Mouse (Mus musculus) adrenal gland, postnatal 14 days (tissue): ENCODE measurements around the gene Ift80. TPM values are rescaled to one million over a fixed set of nuclear protein-coding genes. Genes with fewer than 3 reads are reported as not detected.
"Not testable (repeated sequence)": the region's sequence is repeated elsewhere in the genome, so short reads cannot be mapped to it uniquely, and the experiment has no call there.

ENCODE experiments used
- DNase-seq: peaks from one replicate; pipeline ENCODE4 v3.0.0; 2021; ENCODE audit warnings: mixed read lengths
- long read RNA-seq, 2 experiments: library from polyadenylated mRNA; stranded (forward); transcript quantifications; one replicate each; pipeline ENCODE4 v2.0.0; 2021
- total RNA-seq: library from RNA; stranded (reverse); gene quantifications from 2 replicates; pipeline ENCODE4 v1.2.3, GENCODE M21; 2021

The Ift80 gene
- 23.2 and 25.6 TPM in 2 replicates for total RNA-seq
- long read RNA-seq, experiment 1, full-length matches to known transcripts, result 2 of 4 reads
- long read RNA-seq, experiment 1, partial matches to known transcripts, result 1 of 4 reads
- long read RNA-seq, experiment 1, other reads (novel, unspliced or antisense), result 1 of 4 reads
- long read RNA-seq, experiment 2, full-length matches to known transcripts, result 4 of 9 reads
- long read RNA-seq, experiment 2, partial matches to known transcripts, result 1 of 9 reads
- long read RNA-seq, experiment 2, other reads (novel, unspliced or antisense), result 4 of 9 reads

DNA sequence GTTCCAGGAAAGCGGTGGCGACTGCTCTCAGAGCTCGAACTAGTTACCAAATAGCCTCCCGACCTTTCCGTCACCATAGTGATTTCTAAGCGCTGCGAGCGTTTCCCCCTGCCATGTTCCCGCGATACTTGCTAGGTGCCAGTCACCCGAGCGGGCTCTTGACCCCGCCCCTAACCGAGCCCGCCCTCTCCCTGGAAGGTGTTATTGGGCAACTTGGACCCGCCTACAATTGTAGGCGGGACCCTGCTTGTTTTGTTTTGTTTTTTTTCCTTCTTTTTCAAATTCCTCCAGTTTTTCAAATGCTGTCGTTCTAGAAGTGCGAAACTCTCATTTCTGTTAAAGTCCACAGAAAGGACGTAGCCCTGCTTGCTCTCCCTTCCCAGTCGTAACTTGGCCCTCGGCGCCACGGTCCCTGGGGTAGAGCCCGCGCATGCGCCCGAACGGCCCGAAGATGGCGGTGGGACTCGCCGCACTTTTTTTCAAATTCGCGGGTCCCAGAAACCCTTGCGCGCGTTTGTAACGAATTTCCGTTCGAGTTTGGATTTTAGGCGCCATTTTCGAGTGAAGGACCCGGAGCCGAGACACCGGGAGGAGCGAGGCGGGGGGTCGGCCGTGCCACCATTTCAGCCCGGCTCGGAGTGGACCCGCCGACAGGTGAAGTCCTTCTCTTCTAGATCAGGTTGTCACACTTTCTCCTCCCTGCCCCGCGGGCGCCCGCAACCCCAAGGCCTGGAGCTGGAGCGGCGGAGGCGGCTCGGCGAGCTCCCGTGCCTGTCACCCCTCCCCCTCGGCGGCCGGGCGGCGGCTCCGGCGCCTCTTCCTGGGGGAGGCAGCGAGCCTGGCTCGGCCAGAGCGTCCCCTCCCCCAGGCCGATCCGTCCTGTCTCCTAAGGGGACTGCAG is at the start of gene Ift80, which contains the start of gene Smc4:
TSS of gene Ift80 (minus strand) at position 134 of the 901 bp plus-strand sequence.
TSS of gene Smc4 (plus strand) at position 302 of the 901 bp plus-strand sequence.
- DNase-seq, result peak; percentile 98

DNA sequence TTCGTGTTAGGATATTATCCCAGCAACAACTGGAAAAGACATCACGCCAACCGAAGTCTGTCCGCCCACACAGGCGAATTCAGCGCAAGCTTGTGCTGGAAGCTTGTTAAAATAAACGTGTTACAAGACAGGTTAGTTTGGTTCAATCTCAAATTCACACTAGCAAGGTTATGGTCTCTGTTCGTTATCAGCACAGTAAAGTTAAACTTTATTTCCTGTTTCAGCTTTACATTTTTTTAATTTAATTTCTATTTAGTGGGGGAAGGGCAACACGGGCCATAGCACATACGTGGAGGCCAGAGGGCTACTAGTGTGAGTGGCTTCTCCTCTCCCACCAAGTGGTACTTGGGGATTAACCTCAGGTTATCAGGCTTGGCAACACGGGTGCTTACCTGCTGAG is 47.5 kb upstream of the Ift80 start:
- no peak for DNase-seq

DNA sequence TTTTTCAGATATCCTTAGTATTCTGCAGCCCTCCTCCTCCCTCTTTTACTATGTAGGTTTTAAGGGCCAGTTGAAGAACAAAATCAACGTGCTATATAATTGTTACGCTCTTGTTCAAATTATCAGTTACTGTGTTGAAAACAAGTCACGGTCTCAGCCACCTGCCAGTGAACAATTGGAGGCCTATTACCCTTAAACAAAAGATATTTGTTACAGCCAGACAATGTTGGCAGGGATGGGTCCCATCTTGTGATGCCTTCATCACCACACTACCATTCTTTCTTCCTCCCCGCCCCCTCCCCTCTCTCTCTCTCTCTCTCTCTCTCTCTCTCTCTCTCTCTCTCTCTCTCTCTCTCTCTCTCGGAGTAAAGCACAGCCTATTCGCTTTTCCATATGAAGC is 44.6 kb upstream of the Ift80 start:
- DNase-seq, result no peak

DNA sequence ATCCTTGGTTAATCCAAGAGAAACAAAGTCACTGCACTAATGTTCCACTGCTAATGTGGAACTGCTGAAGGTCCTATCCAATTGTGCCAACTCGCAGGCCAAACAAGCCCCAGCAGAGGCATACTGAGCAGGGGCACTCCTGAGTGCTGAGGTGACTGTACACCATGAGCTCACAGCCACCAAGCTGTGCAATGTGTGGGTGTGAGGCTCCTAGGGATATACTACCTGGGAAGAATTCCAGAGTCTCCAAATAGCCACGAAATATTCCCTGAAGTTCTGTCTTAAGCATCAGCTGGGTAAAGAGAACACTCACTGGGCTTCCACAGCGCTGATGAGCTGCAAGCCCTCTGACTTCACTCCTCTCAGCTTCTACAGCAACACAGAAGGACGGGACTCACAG is 43.3 kb upstream of the Ift80 start:
- DNase-seq, result no peak

DNA sequence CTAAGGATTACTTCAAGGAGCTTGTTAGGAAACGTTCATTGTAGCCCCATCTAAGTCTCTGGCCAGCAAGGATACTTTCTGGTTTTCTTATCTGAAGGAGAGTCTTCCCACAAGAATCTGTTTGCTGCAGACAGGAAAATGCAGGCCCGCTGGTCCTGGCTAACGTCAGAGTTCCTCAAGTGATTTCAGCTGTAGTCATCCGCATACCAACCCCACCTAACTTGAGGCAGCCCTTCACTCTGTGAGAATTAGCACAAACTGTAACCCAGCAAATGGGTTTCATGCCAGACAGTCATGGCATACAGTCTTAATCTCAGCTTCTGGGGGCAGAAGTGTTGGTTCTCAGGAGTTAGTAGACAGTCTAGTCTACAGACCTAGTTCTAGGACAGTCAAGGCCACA is 42.1 kb upstream of the Ift80 start:
- DNase-seq, result no peak

DNA sequence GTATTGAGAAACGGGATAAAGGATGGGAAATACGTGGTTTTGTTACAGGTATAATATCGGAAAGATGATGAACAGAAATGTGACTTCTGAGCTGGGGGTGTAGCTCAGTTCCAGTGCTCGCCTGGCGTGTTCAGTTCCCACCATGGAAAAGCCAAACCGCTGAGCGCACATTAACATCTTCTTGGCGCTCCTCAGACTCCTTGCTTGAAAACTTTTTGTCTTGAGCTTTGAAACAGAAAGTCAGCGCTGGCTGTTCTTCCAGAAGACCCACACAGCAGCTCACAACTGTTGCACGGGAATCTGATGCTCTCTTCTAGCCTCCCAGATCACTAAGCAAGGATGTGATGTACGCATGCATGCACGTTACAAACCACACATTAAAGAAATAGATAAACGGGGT is 41.4 kb upstream of the Ift80 start:
- DNase-seq, result no peak

DNA sequence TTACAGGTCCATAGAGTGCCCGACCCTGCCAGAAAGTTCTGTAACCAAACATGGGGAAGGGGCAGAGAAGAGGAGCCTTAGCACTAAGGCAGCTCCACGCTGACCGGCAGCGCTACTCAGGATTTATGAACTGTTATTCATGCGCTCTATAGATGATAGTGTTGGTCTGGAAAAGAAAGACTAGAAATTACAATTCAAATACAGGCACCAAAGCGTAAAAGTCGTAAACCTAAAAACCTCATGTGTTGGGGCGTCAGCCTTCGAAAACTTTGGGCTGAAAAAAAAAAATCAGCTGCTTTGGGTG is 41.0 kb upstream of the Ift80 start:
- DNase-seq, result no peak

DNA sequence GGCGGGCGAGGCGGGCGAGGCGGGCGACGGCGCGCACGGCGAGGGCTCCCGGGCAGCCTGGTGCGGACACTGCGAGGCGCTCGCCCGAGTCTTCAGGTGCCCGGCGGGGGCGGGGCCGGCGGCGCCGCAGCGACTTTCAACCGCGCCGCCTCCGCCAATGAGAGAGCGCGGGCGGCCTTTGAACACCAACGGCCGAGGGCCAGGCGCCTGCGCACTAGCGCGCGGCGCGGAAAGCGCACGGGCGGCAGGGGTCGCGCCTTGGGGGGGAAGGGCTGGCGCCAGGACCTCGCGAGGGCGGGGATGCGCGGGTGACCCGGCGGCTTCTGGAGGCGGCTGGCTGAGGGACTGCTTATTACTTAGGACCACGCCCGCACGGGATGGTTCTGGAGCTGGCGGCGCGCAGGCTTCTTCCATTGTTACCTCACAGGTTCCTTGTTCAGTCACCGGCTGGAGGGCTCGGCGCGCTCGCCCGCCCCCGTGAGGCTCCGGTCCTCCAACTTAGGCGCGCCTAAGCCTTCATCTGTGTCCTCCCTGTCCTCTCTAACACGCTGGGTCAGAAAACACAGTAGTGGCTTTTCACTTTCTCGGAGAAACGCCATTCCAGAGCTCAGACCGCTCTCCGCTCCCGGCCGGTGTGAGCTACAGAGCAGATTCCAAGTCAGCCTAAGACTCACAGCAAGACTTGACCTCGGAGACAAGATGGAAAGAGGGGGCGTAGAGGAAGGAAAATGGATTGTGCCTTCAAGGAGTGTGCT is 40.5 kb upstream of the Ift80 start, which contains the start of gene Trim59:
TSS of gene Trim59 (minus strand) at position 111 of the 755 bp plus-strand sequence.
- DNase-seq, result peak; percentile 95

DNA sequence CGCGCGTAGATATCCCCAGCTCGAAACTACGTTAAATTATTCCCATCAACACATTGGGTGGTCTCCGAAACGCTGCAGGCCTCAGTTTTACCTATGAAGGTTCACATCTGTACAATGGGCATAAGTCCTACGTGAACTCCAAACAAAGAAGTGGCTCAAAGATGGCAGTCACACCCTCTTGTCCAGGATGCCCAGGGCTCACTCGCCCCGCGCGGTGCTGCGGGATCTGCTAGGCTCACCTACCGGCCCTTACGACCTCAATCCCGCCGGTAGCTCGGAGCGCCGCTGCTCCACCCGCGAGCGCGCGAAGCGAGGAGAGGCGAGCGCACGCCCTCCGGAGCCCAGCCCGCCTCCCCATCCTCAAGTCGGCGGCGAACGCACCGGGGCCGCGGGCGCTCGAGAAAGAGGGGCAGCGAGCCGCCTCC is 39.8 kb upstream of the Ift80 start:
- DNase-seq, result no peak

DNA sequence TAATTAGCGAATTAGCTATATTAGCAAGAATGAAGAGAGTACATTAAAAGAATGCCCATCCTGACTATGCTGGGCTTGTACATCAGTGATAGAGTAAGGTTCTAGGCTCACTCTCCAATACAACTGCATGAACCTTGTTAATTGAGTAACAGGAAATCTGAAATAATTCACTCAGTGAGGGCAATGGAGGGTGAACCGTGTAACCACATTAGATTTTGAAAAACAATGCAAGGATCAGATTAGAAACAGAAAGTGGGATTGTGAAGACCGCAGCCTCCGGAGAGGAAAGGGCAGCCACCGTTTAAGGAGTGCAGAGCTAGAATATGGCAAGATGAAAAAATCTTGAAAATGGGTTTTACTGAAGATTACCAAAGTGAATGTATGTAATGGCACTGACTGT is 36.9 kb upstream of the Ift80 start:
- no peak for DNase-seq

DNA sequence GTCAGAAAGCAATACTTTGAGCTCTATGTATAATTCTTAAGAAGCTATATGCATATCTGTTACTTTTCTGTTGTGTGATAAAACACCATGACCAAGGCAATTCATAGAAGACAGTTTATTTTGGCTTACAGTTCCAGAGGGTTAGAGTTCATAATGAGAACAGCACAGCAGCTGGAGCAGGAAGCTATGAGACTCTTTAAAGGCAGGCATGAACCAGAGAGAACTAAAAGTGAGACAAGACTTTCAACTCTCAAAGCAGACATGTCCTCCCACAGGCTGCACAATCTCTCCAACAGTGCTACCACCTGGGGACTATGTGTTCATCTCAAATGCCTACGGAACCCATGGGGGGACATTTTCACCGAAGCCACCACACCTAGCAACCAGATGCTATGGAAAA is 35.7 kb upstream of the Ift80 start:
- no peak for DNase-seq

DNA sequence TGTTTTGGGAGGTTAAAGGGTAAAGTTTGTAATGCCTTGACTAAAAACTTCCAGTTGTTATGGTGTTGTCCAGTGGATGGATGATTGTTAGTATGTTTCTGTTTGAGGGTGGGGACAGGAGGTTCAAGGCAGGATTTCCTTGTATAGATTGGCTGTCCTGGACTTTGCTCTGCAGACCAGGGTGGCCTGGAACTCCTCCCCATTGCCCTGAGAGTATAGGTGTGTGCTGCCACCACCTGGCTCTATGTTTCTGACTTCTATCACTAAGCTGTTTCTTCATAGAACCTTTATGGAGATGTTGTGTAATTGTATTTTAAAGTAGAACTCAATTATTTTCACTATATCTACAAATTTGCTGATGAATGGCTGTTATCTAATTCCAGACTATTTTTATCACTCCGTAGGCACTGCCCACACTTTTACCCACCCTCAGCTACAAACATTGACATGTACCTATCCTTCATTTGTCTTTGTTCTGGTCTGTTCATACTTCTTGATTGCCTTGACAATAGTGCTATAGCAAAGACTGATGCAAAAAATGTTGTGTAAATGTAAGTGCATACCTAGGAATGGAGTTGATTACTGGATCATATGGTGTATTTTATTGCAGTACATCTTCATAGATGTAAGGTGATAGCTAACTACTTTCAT is 21.9 kb upstream of the Ift80 start:
- no peak for DNase-seq

DNA sequence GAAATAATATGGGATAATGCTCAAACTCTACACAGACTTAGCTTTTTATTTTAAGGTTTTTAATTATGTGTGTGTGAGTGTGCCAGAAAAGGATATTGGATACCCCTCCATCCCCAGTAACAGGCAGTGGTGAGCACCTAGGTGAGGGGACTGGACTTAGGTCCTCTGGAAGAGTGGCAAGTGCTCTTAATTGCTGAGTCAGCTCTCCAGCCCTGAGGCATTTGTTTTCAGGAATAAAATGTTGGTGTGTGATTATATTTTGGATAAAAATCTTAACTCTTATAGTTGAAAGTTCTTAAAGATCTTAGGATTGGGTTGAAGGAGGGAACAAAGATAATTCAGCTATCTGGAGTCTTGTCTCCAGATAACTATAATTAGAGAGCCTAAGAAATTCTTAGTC is 16.4 kb upstream of the Ift80 start:
- DNase-seq, result no peak

DNA sequence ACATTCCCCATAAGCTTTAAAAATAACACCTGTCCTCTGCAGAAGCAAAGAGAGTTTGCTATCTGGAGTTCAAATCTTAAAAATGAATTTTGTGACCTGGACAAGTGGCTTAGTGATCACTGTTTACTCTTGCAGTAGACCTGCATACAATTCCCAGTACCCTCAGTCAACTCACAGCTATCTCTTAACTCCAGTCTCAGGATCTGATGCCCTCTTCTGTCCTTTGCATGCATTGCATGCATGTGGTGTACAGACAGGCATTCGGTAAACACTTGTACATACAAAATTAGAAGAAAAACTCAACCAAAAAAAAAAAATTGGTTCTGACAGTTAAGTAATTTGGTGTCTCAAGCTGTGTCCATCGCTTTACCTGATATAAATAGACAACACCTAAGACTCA is 15.9 kb upstream of the Ift80 start:
- DNase-seq, result peak; percentile 15

DNA sequence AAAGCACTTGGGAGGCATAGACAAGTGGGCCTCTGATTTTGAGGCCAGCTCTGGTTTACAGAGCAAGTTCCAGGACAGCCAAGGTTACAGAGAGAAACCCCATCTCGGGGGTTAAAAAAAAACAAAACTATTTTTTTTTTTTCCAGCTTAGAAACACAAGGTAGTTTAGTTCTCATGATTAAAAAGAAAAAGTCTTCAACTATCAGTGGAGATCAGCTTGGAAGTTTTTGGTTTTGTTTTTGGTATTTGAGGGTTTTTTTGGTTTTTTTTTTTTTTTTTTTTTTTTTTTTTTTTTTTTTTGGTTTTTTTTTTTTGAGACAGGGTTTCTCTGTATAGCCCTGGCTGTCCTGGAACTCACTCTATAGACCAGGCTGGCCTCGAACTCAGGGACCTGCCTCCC is 14.3 kb upstream of the Ift80 start:
- not testable (repeated sequence) for DNase-seq

DNA sequence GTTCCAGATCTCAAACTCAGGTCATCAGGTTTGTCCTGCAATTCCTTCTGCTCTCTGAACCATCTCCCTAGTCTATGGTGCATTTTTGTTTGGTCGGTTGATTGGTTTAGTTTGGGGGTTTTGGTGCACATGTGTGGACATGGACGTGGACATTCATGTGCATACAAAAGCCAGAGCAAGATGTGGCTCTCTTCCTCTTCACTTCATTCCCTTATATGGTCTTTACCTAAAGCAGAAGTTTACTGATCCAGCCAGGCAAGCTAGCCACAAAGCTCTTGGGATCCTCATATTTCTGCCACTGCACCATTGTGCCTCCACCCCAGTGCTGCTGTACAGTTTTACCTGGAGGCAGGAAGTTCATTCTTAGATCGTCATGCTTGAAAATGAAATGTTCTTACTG is 12.8 kb upstream of the Ift80 start:
- no peak for DNase-seq

DNA sequence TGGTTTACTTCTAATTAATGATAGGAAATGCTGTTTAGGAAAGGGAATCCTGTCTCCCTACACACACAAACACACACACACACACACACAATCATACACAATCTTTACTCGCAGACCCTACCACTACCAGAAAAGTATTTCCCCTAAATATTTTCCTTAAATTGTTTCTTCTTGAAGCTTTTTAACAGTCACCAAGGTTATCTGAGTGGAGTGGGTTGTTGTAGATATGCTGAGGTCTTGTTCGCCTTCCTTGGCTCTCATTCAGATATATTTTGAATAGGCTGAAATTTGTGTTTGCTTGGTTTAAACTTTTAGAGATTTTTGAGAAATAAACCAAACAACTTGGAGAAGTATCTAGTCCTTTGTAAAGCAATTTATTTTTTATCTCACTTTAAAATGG is 4.5 kb upstream of the Ift80 start:
- DNase-seq, result no peak

DNA sequence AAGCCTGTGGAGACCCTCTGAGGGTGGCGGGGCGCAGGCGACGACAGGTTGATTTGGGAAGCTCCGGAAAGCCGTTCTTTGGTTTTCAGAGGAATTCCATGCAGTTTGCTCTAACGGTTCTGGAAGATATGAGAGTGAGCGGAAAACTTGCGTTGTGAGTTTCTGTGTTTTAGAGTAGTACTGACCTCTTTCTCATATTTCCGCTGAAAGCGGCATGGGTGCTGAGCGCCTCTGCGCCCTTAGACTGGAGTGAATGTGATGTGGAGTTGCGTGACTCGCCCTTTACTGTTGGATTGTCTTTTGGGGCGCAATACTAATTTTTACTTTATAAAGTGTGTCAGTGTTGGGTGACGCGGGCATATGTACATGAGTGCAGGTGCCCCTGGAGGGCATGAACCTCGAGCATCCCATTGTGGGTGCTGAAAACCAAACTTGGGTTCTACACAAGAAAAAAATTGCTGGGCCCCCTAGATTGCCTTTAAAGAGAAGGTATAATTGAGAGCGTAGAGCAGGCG is 1.9 kb upstream of the Ift80 start:
- DNase-seq, result peak; percentile 17

DNA sequence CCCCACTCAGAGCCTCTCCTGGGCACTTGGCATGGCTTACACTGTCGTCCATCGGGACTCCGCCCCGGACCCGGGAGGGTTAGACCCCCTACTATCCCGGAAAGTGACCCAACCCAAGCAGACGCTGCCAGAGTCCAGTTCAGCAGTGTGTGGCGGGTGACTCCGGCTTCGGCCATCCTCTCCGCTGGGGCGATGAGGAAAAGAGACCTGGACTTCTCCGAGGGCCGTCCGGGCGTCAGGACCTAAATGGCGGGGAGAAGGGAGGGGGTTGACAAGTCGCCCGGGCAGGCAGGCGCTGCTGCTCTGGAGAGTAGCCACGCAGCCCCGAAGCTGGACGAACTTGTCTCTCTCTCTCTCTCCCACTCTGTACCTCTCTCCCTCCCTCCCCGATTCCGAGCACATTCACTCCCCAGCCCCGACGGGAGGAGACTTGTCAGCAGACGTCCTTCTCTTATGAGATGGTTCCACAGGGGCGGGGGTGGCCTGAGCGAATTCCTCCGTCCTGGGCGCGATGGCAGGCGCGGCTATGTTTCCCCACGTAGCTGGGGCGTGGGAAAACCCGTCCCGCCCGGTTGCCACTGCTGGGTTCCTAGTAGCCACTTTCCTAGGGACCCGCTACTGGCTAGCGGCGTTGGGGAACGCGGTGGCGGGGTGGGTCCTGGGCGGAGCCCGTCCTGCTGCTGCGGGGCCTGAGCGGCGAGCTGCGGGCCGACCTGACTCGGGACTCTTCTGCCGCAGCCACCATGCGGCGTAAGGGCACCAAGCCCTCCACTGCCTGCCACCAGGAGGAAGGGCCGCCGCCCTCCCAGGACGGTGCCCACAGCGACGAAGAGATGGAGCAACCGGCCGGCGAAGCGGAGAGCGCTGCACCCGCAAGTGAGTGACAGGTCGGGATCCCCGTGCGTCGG is 1.2 kb upstream of the Ift80 start:
- DNase-seq, result peak; percentile 80

DNA sequence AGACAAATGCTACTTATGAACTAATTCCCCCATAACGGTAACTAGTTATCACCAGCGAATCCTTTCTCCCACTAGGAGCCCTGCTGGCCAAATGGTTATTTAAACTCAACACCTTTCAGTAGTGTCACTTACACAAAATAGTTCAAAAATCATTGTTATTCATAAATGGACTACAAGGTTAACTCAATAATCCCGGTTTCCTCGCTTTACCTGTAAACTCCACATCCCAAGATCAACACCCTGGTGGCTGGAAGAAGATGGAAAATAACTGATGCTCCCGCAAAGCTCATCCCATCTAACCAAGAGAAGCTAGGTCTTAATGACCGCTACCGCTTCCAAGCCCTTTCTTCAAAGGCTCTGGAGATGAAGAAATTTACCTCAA is 324 bp downstream of the Ift80 start:
- no peak for DNase-seq

DNA sequence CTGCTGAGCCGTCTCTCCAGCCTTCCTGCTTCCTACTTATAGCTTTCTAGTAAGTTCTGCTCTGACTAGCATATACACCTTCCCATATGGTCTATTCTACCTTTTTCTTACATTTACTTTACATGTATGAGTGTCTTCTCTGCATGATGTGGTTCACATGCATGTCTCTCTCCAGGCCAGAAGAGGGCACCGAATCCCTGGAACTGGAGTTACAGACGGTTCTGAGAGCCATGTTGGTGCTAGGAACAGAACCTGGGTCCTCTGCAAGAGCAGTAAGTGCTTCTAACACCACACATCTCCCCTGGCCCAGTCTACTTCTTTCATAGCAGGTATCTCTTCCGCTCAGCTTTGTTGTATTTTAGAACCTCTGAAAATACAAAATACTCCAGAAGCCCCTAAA is 1.6 kb downstream of the Ift80 start:
- no peak for DNase-seq
